Mouse (Mus musculus): Measurements from ENCODE around the gene Tomm34. TPM values are rescaled to one million over a fixed set of nuclear protein-coding genes. Genes with fewer than 3 reads are reported as not detected.
A peak's percentile ranks its signal among the peaks of the same experiment; 100 is the strongest.

Gene Tomm34
- polyA plus RNA-seq (2017; shearing (Covaris generic)), result 100 to 1,000 TPM; 103 to 135 (median 128) TPM

- ATAC-seq, result peak; percentile 44
Observed at GRCm38 (mm10) chr2:164070765-164071436, at the start of gene Tomm34. TSS of gene Tomm34 (minus strand) at chr2:164071169.

GRCm38 (mm10) chr2:164119503-164119902 lies 48.5 kb upstream of the Tomm34 start:
- no peak for ATAC-seq

GRCm38 (mm10) chr2:164115531-164115930 lies 44.6 kb upstream of the Tomm34 start:
- ATAC-seq, result no peak

- ATAC-seq, result no peak
Observed at GRCm38 (mm10) chr2:164114051-164114450, 43.1 kb upstream of the Tomm34 start.

GRCm38 (mm10) chr2:164111546-164111945 lies 40.6 kb upstream of the Tomm34 start:
- no peak for ATAC-seq

GRCm38 (mm10) chr2:164108501-164108900 lies 37.5 kb upstream of the Tomm34 start:
- ATAC-seq, result no peak

- no peak for ATAC-seq
Observed at GRCm38 (mm10) chr2:164107125-164107874, 36.3 kb upstream of the Tomm34 start.

GRCm38 (mm10) chr2:164106287-164107035 lies 35.5 kb upstream of the Tomm34 start:
- ATAC-seq, result no peak

GRCm38 (mm10) chr2:164103501-164103900 lies 32.5 kb upstream of the Tomm34 start:
- ATAC-seq, result peak; percentile 60

- ATAC-seq, result no peak
Observed at GRCm38 (mm10) chr2:164102366-164102765, 31.4 kb upstream of the Tomm34 start.

- no peak for ATAC-seq
Observed at GRCm38 (mm10) chr2:164101936-164102335, 31.0 kb upstream of the Tomm34 start.

- no peak for ATAC-seq
Observed at GRCm38 (mm10) chr2:164098603-164099250, 27.8 kb upstream of the Tomm34 start.

GRCm38 (mm10) chr2:164094152-164094551 lies 23.2 kb upstream of the Tomm34 start:
- ATAC-seq, result no peak

- no peak for ATAC-seq
Observed at GRCm38 (mm10) chr2:164089508-164089907, 18.5 kb upstream of the Tomm34 start.

GRCm38 (mm10) chr2:164087416-164088017 lies 16.5 kb upstream of the Tomm34 start:
- ATAC-seq, result peak; percentile 21

- ATAC-seq, result peak; percentile 46
Observed at GRCm38 (mm10) chr2:164084342-164084700, 13.4 kb upstream of the Tomm34 start.

GRCm38 (mm10) chr2:164083609-164084341 lies 12.8 kb upstream of the Tomm34 start:
- peak; percentile 70 for ATAC-seq

- ATAC-seq, result no peak
Observed at GRCm38 (mm10) chr2:164082175-164082574, 11.2 kb upstream of the Tomm34 start.

- no peak for ATAC-seq
Observed at GRCm38 (mm10) chr2:164081577-164081976, 10.6 kb upstream of the Tomm34 start.

GRCm38 (mm10) chr2:164079488-164079887 lies 8.5 kb upstream of the Tomm34 start:
- ATAC-seq, result peak; percentile 70

GRCm38 (mm10) chr2:164077875-164078274 lies 6.9 kb upstream of the Tomm34 start:
- ATAC-seq, result no peak

All from inflammation-experienced regulatory T-cells, adult 6 months (primary cell).